Mouse (Mus musculus) bone marrow, adult 2 months (tissue): ENCODE data around the gene Olfr986.

Source experiments
- CTCF ChIP-seq: fragments of 200-500 bp; IDR thresholded peaks from 2 replicates; pipeline ENCODE4 v1.5.1; 2011; ENCODE audit warnings: low read length, control low read depth; ENCODE audit not compliant: control insufficient read depth, insufficient read depth
- POLR2A ChIP-seq: fragments of 200-500 bp; IDR thresholded peaks from 2 replicates; pipeline ENCODE4 v1.6.1; 2011; ENCODE audit warnings: low read depth, mild to moderate bottlenecking, control low read depth, low read length, borderline replicate concordance; ENCODE audit not compliant: control insufficient read depth

DNA sequence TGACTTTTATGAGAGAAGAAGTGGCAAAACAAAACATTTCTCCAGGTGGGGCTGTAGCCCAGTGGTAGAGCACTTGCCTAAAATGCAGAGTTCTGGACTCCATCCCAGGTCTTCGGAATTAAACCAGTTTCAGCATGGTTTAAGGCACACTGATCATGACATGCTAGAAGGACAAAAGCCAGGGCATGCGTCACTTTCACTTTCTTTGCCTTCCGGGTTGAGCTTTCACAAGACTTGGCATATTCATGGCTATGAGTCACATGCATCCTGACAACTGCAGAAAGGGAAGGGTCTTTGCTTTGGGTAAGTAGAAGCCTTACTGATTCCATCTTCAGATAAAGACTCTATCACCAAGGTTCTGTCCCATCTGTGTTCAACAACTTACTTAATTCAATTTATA, 15.3 kb downstream of the Olfr986 start:
- TF ChIP-seq POLR2A (no peak), CTCF (no peak)
